8 mouse cellular contexts compared by ENCODE assay signal in genomic region chr7:73617910-73618757, GRCm38 (mm10).
DNase-seq lines count a peak whose midpoint lies in the region; ATAC-seq lines count a peak whose summit lies in the region.

No protein-coding gene starts in this region.

- DNase-seq in CD8-positive naive resting alpha-beta T cell, adult 2 months (ENCODE audit: low read depth in 2 of 2, low spot score in 2 of 2) = peak; percentile 100
- DNase-seq in c-Kit-negative CD71-positive TER-119-positive erythroid progenitor cells, embryonic 14.5 days (ENCODE audit: low read depth, low spot score) = peak; percentile 93
- peak; percentile 91 for DNase-seq in fibroblast of lung, adult 2 months (ENCODE audit: low read depth)
- DNase-seq in kidney, postnatal 14 days = peak; percentile 99
- DNase-seq in naive thymus-derived CD4-positive, alpha-beta T cell, adult 2 months (ENCODE audit: low read depth) = peak; percentile 100
- peak; percentile 99 for DNase-seq in splenic B cell, adult 2 months (ENCODE audit: low read depth, low spot score)

- no peaks in the 10 kb centered on the region for H3K27me3 ChIP-seq in heart, embryonic 14.5 days (ENCODE audit: control insufficient read depth, insufficient read depth, low read length)
- no peaks in the 10 kb centered on the region for H3K27me3 ChIP-seq in liver, embryonic 12.5 days (replicated peaks)
- no peaks in the 10 kb centered on the region for H3K27me3 ChIP-seq in splenic B cell, adult 2 months (ENCODE audit: control insufficient read depth, insufficient read depth, low read length, poor library complexity, severe bottlenecking)

- ATAC-seq in heart, embryonic 14.5 days (ENCODE audit: insufficient number of reproducible peaks, insufficient read depth, low FRiP score, low read depth) = peak; percentile 95
- peak; percentile 92 for ATAC-seq in liver, embryonic 12.5 days

- H3K9me3 ChIP-seq in heart, embryonic 14.5 days (ENCODE audit: control insufficient read depth, low read length) = no peaks in the 10 kb centered on the region
- no peaks in the 10 kb centered on the region for H3K9me3 ChIP-seq in liver, embryonic 12.5 days (replicated peaks)

- peak overlapping the region; percentile 100 for H3K27ac ChIP-seq in heart, embryonic 14.5 days (replicated peaks in 1 of 2; ENCODE audit: control insufficient read depth in 1 of 2, insufficient read depth in 1 of 2, low read depth in 2 of 2, low read length in 2 of 2)
- H3K27ac ChIP-seq in liver, embryonic 12.5 days = peak overlapping the region; percentile 98

- H3K4me1 ChIP-seq in heart, embryonic 14.5 days (ENCODE audit: control insufficient read depth in 2 of 2, insufficient read depth in 2 of 2, low read length in 2 of 2) = peaks cover 6 to 19% of the 10 kb centered on the region in 2 experiments
- H3K4me1 ChIP-seq in liver, embryonic 12.5 days = peaks cover 37% of the 10 kb centered on the region

- no peaks in the 10 kb centered on the region for H3K36me3 ChIP-seq in heart, embryonic 14.5 days (ENCODE audit: control insufficient read depth, insufficient read depth, low read length)
- no peaks in the 10 kb centered on the region for H3K36me3 ChIP-seq in liver, embryonic 12.5 days
- no peaks in the 10 kb centered on the region for H3K36me3 ChIP-seq in splenic B cell, adult 2 months (ENCODE audit: control insufficient read depth, insufficient read depth, low read length, poor library complexity, severe bottlenecking)

- peak overlapping the region; percentile 87 for H3K4me2 ChIP-seq in heart, embryonic 14.5 days (ENCODE audit: low read length)
- H3K4me2 ChIP-seq in liver, embryonic 12.5 days = peak overlapping the region; percentile 80

- peak overlapping the region; percentile 99 for H3K9ac ChIP-seq in heart, embryonic 14.5 days (ENCODE audit: low read length)
- H3K9ac ChIP-seq in liver, embryonic 12.5 days = peak overlapping the region; percentile 93

- under 1% methylated on average over 68 of the region's 86 CpGs for WGBS in heart, embryonic 14.5 days
- 1% methylated on average over 84 of the region's 86 CpGs for WGBS in liver, embryonic 12.5 days (ENCODE audit: insufficient replicate concordance)

- H3K4me3 ChIP-seq in heart, embryonic 14.5 days (ENCODE audit: control insufficient read depth in 1 of 2, insufficient read depth in 1 of 2, low read depth in 1 of 2, low read length in 2 of 2) = peak overlapping the region; percentile 64 to 74
- peak overlapping the region; percentile 79 for H3K4me3 ChIP-seq in liver, embryonic 12.5 days

Comparison
In these comparisons a context has a peak if more than half of its experiments do, and no peak if none do; other contexts are left out.
1. Peak in every context shown above with its lines: DNase-seq, ATAC-seq, H3K4me3 ChIP-seq and H3K27ac ChIP-seq.